Mouse (Mus musculus): ENCODE measurements around the gene Isl2. TPM values are rescaled to one million over a fixed set of nuclear protein-coding genes. Genes with fewer than 3 reads are reported as not detected.

Isl2 gene
- total and polyA plus RNA-seq, 3 experiments = not detected

DNA sequence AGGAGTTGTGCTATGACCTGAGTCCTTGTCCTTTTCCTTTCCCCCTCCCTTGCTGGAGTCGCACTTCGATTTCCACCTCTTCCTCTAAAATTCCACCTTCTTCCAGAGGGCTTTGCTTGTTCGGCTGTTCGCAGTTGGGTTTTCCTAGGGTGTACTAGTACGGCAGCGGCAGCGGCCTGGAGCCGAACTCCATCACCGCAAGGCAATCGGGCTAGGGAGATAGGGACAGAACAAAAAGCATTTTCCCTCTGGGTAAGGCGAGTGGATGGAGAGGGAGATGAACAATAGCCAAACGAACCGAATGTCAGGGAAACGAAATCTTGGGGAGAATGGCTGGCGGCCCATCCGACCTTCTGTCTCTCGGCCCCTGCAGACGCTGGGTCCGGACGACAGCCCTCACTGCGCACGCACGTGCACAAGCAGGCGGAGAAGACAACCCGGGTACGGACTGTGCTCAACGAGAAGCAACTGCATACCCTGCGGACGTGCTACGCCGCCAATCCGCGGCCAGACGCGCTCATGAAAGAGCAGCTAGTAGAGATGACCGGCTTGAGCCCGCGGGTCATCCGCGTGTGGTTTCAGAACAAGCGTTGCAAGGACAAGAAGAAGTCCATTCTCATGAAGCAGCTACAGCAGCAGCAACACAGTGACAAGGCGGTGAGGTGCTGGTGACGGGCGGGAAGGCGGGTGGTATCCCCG is 5.4 kb downstream of the Isl2 start:
- no peak for DNase-seq (ENCODE audit: low read depth, low spot score)
- H3K36me3 ChIP-seq (ENCODE audit: control insufficient read depth in 1 of 2, insufficient read depth in 2 of 2, low read length in 2 of 2) = no peaks in the 10 kb centered on the region
- H3K4me1 ChIP-seq (ENCODE audit: control insufficient read depth in 1 of 2, insufficient read depth in 2 of 2, low read length in 2 of 2) = no peaks in the 10 kb centered on the region
- no peak for TF ChIP-seq GABPA (IDR thresholded peaks at IDR 0.05; ENCODE audit: low read depth, low read length)
- no peaks in the 10 kb centered on the region for H3K9me3 ChIP-seq (replicated peaks; ENCODE audit: insufficient read depth, low read length)
- H3K79me2 ChIP-seq (ENCODE audit: control insufficient read depth, insufficient read depth, low read length, poor library complexity) = no peaks in the 10 kb centered on the region
- no peak overlapping the region for H3K9ac ChIP-seq (ENCODE audit: control insufficient read depth, low read depth, low read length, poor library complexity, severe bottlenecking)
- no peak overlapping the region for H3K4me3 ChIP-seq (ENCODE audit: control insufficient read depth in 1 of 2, insufficient read depth in 1 of 2, low read depth in 2 of 2, low read length in 2 of 2)
- H3K27me3 ChIP-seq (ENCODE audit: control insufficient read depth in 1 of 2, insufficient read depth in 2 of 2, low read length in 2 of 2) = no peaks in the 10 kb centered on the region
- no peak overlapping the region for H3K27ac ChIP-seq (ENCODE audit: control insufficient read depth, low read depth, low read length)

DNA sequence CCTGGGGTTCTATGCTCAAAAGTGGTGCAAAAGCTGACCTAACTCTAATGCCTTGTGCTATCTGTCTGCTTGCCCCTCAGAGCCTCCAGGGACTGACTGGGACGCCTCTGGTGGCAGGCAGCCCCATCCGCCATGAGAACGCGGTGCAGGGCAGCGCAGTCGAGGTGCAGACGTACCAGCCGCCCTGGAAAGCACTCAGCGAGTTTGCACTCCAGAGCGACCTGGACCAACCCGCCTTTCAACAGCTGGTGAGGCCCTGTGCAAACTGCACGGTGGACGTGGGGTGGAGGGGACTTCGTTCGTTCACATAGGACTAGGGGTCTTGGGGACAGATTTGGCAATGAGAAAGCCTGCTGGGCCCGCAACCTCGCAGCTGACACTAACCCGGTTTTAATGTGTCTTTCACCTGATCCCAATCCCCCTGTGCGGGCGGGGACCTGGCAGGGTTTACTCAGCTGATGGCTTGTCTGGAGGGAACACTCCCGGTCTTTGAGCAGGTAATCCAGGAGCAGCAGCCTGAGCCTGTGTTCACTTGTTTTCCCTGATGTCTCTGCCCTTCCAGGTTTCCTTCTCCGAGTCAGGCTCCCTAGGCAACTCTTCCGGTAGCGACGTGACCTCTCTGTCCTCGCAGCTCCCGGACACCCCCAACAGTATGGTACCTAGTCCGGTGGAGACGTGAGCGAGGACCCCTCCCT is 6.5 kb downstream of the Isl2 start:
- DNase-seq (ENCODE audit: low read depth, low spot score) = no peak
- Histone ChIP-seq H3K9ac (ENCODE audit: control insufficient read depth, low read depth, low read length, poor library complexity, severe bottlenecking) (no peak overlapping the region), H3K9me3 (replicated peaks; ENCODE audit: insufficient read depth, low read length) (no peaks in the 10 kb centered on the region), H3K27ac (ENCODE audit: control insufficient read depth, low read depth, low read length) (no peak overlapping the region), H3K79me2 (ENCODE audit: control insufficient read depth, insufficient read depth, low read length, poor library complexity) (no peaks in the 10 kb centered on the region), H3K4me3 (ENCODE audit: control insufficient read depth in 1 of 2, insufficient read depth in 1 of 2, low read depth in 2 of 2, low read length in 2 of 2) (no peak overlapping the region), H3K36me3 (ENCODE audit: control insufficient read depth in 1 of 2, insufficient read depth in 2 of 2, low read length in 2 of 2) (no peaks in the 10 kb centered on the region), H3K4me1 (ENCODE audit: control insufficient read depth in 1 of 2, insufficient read depth in 2 of 2, low read length in 2 of 2) (no peaks in the 10 kb centered on the region), H3K27me3 (ENCODE audit: control insufficient read depth in 1 of 2, insufficient read depth in 2 of 2, low read length in 2 of 2) (no peaks in the 10 kb centered on the region)
- no peak for TF ChIP-seq POLR2A (IDR thresholded peaks at IDR 0.05; ENCODE audit: control insufficient read depth in 1 of 2, insufficient read depth in 1 of 2, low read depth in 1 of 2, low read length in 2 of 2, poor library complexity in 1 of 2)
- no peak for TF ChIP-seq MYB (IDR thresholded peaks at IDR 0.05; ENCODE audit: low read depth, low read length)
- no peak for TF ChIP-seq MAX (IDR thresholded peaks at IDR 0.05; ENCODE audit: low read length)
- no peak for TF ChIP-seq ZC3H11A (IDR thresholded peaks at IDR 0.05; ENCODE audit: low read depth, low read length)
- TF ChIP-seq ETS1 (IDR thresholded peaks at IDR 0.05; ENCODE audit: low read depth, low read length) = no peak
- TF ChIP-seq SIN3A (IDR thresholded peaks at IDR 0.05; ENCODE audit: low read length) = no peak
- TF ChIP-seq ZKSCAN1 (IDR thresholded peaks at IDR 0.05; ENCODE audit: low read depth, low read length) = no peak
- no peak for TF ChIP-seq CTCF (IDR thresholded peaks at IDR 0.05 in 2 of 3, conservative IDR thresholded peaks at IDR 0.05 in 1 of 3; ENCODE audit: control insufficient read depth in 1 of 3, insufficient read depth in 1 of 3, low read depth in 2 of 3, low read length in 3 of 3, poor library complexity in 1 of 3, severe bottlenecking in 1 of 3)
- no peak for TF ChIP-seq RCOR1 (IDR thresholded peaks at IDR 0.05; ENCODE audit: low read depth, low read length)

DNA sequence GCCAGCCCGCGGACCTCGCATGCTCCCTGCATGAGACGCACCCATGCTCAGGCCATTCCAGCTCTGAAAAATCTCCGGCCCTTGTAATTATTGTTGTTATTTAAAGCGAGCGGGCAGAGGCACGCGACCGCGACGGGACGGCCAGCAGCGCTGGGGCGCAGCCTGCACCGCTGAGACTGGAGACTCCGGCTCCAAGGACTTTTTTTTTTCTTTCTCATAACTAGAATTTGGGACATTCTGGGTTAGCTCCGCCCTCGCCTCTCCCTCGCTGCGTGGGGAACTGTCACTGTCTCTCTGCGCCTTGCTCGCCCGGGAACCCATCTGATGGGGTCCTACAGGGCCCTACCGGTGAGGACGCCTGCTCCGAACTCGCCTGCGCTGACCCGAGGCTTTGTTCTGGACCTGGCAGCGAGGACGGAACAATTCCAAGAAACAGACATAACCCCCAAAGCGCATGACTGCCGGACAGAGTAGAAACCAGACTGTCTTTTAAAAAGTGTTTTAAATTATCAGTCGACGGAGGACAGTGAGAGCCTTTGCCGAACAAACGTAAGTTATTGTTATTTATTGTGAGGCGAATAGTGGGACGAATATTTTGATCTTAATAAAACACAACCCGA is 7.2 kb downstream of the Isl2 start:
- H3K4me3 ChIP-seq (ENCODE audit: control insufficient read depth in 1 of 2, insufficient read depth in 1 of 2, low read depth in 2 of 2, low read length in 2 of 2) = no peak overlapping the region
- H3K27me3 ChIP-seq (ENCODE audit: control insufficient read depth in 1 of 2, insufficient read depth in 2 of 2, low read length in 2 of 2) = no peaks in the 10 kb centered on the region
- TF ChIP-seq MAX (IDR thresholded peaks at IDR 0.05; ENCODE audit: low read length) (no peak), SMC3 (IDR thresholded peaks at IDR 0.05; ENCODE audit: low read depth, low read length) (no peak), MYB (IDR thresholded peaks at IDR 0.05; ENCODE audit: low read depth, low read length) (no peak), SIN3A (IDR thresholded peaks at IDR 0.05; ENCODE audit: low read length) (no peak), MYC (IDR thresholded peaks at IDR 0.05; ENCODE audit: low read depth, low read length) (no peak), ETS1 (IDR thresholded peaks at IDR 0.05; ENCODE audit: low read depth, low read length) (no peak), MEF2A (IDR thresholded peaks at IDR 0.05; ENCODE audit: extremely low read depth, insufficient replicate concordance, low read depth, low read length, poor library complexity, severe bottlenecking) (no peak), MXI1 (IDR thresholded peaks at IDR 0.05; ENCODE audit: low read depth, low read length) (no peak), E2F4 (IDR thresholded peaks at IDR 0.05; ENCODE audit: borderline replicate concordance, low read depth, low read length) (no peak), RCOR1 (IDR thresholded peaks at IDR 0.05; ENCODE audit: low read depth, low read length) (no peak), BHLHE40 (IDR thresholded peaks at IDR 0.05; ENCODE audit: borderline replicate concordance, low read depth, low read length) (no peak), HCFC1 (IDR thresholded peaks at IDR 0.05; ENCODE audit: low read depth, low read length) (no peak), POLR2AphosphoS2 (IDR thresholded peaks at IDR 0.05; ENCODE audit: low read length) (no peak), TAL1 (IDR thresholded peaks at IDR 0.05; ENCODE audit: low read length) (no peak), TCF12 (IDR thresholded peaks at IDR 0.05; ENCODE audit: low read depth, low read length) (no peak), CTCF (IDR thresholded peaks at IDR 0.05 in 2 of 3, conservative IDR thresholded peaks at IDR 0.05 in 1 of 3; ENCODE audit: control insufficient read depth in 1 of 3, insufficient read depth in 1 of 3, low read depth in 2 of 3, low read length in 3 of 3, poor library complexity in 1 of 3, severe bottlenecking in 1 of 3) (no peak), KAT2A (conservative IDR thresholded peaks at IDR 0.05; ENCODE audit: low read depth, low read length) (no peak), EP300 (IDR thresholded peaks at IDR 0.05; ENCODE audit: low read depth in 1 of 2, low read length in 2 of 2) (no peak), GABPA (IDR thresholded peaks at IDR 0.05; ENCODE audit: low read depth, low read length) (no peak)

More for the DNA sequence above, 7.2 kb downstream of the Isl2 start:
- no peak overlapping the region for H3K9ac ChIP-seq (ENCODE audit: control insufficient read depth, low read depth, low read length, poor library complexity, severe bottlenecking)
- H3K27ac ChIP-seq (ENCODE audit: control insufficient read depth, low read depth, low read length) = no peak overlapping the region
- H3K4me1 ChIP-seq (ENCODE audit: control insufficient read depth in 1 of 2, insufficient read depth in 2 of 2, low read length in 2 of 2) = no peaks in the 10 kb centered on the region
- H3K9me3 ChIP-seq (replicated peaks; ENCODE audit: insufficient read depth, low read length) = no peaks in the 10 kb centered on the region
- DNase-seq (ENCODE audit: low read depth, low spot score) = no peak
- no peaks in the 10 kb centered on the region for H3K36me3 ChIP-seq (ENCODE audit: control insufficient read depth in 1 of 2, insufficient read depth in 2 of 2, low read length in 2 of 2)
- H3K79me2 ChIP-seq (ENCODE audit: control insufficient read depth, insufficient read depth, low read length, poor library complexity) = no peaks in the 10 kb centered on the region
